Mouse (Mus musculus): ENCODE data around the gene Prtn3.
A peak's percentile ranks its signal among the peaks of the same experiment; 100 is the strongest.

GRCm38 (mm10) chr10:79883297-79884084 is 9.2 kb downstream of the Prtn3 start:
- TF ChIP-seq POLR2A (IDR thresholded peaks at IDR 0.05; ENCODE audit: borderline replicate concordance, control insufficient read depth, low read depth, low read length) = no peak
- peak; percentile 92 for TF ChIP-seq CTCF (IDR thresholded peaks at IDR 0.05; ENCODE audit: control insufficient read depth, insufficient read depth, low read length)

Data from bone marrow, adult 2 months (tissue).